Mouse (Mus musculus) midbrain, embryonic 10.5 days (tissue): ENCODE results near the gene Ankzf1. TPM values are rescaled to one million over a fixed set of nuclear protein-coding genes. Genes with fewer than 3 reads are reported as not detected.
"Not testable (repeated sequence)": the region's sequence is repeated elsewhere in the genome, so short reads cannot be mapped to it uniquely, and the experiment has no call there.

ENCODE experiments used
- DNase-seq: peaks from one replicate; pipeline ENCODE4 v3.0.0-alpha.2; 2017; ENCODE audit warnings: low spot score
- H3K27ac ChIP-seq: fragments of 300-500 bp; sonication (generic); replicated peaks from 2 replicates; pipeline ENCODE4 v1.5.1; 2016; ENCODE audit warnings: mild to moderate bottlenecking
- H3K27me3 ChIP-seq: fragments of 300-500 bp; sonication (generic); 2 replicates; pipeline ENCODE4 v1.6.1; 2016; ENCODE audit warnings: low read depth, mild to moderate bottlenecking; ENCODE audit not compliant: poor library complexity, severe bottlenecking
- H3K36me3 ChIP-seq: fragments of 300-500 bp; sonication (generic); 2 replicates; pipeline ENCODE4 v1.6.1; 2016; ENCODE audit warnings: mild to moderate bottlenecking, moderate library complexity
- H3K4me1 ChIP-seq: fragments of 300-500 bp; sonication (generic); 2 replicates; pipeline ENCODE4 v1.6.1; 2016
- H3K4me3 ChIP-seq: fragments of 300-500 bp; sonication (generic); 2 replicates; pipeline ENCODE4 v1.5.1; 2016; ENCODE audit warnings: mild to moderate bottlenecking, moderate library complexity
- H3K9me3 ChIP-seq: fragments of 300-500 bp; sonication (generic); replicated peaks from 2 replicates; pipeline ENCODE4 v1.6.1; 2016; ENCODE audit warnings: mild to moderate bottlenecking
- WGBS: fragments of 180-500 bp; shearing (Covaris S2); methylation state at CpG from one replicate; pipeline ENCODE4 v1.1.7; 2016; 5-methylcytosine and 5-hydroxymethylcytosine counted together
- polyA plus RNA-seq: library from polyadenylated mRNA; unstranded; fragments of >200 nt; fragmentation: Nextera tagmentation; extraction: Ambion mirVana; gene quantifications from 2 replicates; pipeline ENCODE4 v1.2.1, GENCODE M21; 2016

Ankzf1 gene
- polyA plus RNA-seq, 1 experiment from 2014 or later: 22.9 TPM

GRCm38 (mm10) chr1:75219078-75219477 is 27.1 kb downstream of the Ankzf1 start:
- Histone ChIP-seq H3K27ac (0 out of 2 replicates have a peak overlapping the region, but pooled peaks have one; percentile 9), H3K27me3 (peaks cover 79% of the 10 kb centered on the region), H3K4me1 (peaks cover 22% of the 10 kb centered on the region), H3K4me3 (peak overlapping the region; percentile 66), H3K36me3 (peaks cover 20% of the 10 kb centered on the region), H3K9me3 (no peaks in the 10 kb centered on the region)
- DNase-seq: peak; percentile 64
- WGBS: 0% methylated on average over 24 of the region's 24 CpGs

- peaks cover 79% of the 10 kb centered on the region for H3K27me3 ChIP-seq
Measured at GRCm38 (mm10) chr1:75219531-75219930, 27.6 kb downstream of the Ankzf1 start, which contains the start of gene Tuba4a. Gene Tuba4a, minus strand, starts transcription at chr1:75219865.

GRCm38 (mm10) chr1:75221538-75221937 is 29.6 kb downstream of the Ankzf1 start:
- no peak for DNase-seq
- Histone ChIP-seq H3K4me3 (no peak overlapping the region), H3K36me3 (no peaks in the 10 kb centered on the region), H3K9me3 (no peaks in the 10 kb centered on the region), H3K27me3 (peaks cover 65% of the 10 kb centered on the region), H3K4me1 (peaks cover 22% of the 10 kb centered on the region), H3K27ac (no peak overlapping the region)
- 77% methylated on average over 3 of the region's 3 CpGs for WGBS

More at GRCm38 (mm10) chr1:75219531-75219930, 27.6 kb downstream of the Ankzf1 start, which contains the start of gene Tuba4a:
- Histone ChIP-seq H3K4me1 (peaks cover 22% of the 10 kb centered on the region), H3K27ac (0 out of 2 replicates have a peak within 1 kb of the TSS, but pooled peaks have one; percentile 17), H3K9me3 (no peaks in the 10 kb centered on the region), H3K4me3 (peak within 1 kb of the TSS; percentile 66), H3K36me3 (peaks cover 15% of the 10 kb centered on the region)
- peak; percentile 56 for DNase-seq
- 2% methylated on average over 34 of the region's 34 CpGs for WGBS

DNA sequence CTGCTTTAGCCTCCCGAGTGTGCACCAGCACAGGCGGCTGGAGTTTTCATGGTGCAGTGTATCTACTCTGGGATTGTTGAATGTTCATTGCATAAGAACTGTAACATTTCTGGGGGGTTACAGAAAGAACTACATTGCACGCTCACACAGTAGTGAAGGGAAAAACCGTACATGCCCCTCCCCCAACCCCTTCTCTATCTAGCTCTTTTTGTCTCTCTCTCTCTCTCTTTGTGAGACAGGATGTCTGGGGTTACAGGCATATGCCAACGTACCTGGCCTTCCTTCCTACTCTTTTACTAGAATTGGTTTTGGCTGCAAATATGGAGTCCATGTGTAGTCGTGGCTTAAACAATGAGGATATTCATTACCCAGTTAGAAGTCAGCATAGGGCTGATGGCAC is 31.0 kb downstream of the Ankzf1 start:
- WGBS: 85% methylated on average over 6 of the region's 6 CpGs

DNA sequence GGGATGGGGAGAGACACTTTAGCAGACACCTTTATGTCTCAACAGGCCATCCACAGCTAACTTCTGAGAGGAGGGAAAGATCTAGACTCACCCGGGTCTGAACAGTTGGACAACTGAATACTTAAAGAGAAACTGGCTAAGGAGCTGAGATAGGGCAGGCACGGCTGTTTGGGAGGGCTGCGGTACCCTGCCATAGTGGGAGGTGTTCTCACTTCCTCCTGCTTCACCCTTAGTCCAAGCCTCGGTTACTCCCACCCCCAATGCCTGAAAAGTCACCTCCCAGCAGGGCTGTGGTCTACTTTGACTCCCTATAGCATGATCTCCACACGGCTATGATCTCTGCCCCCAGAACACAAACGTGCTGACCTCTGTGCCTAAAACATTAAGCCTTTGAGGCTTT is 31.6 kb downstream of the Ankzf1 start:
- H3K36me3 ChIP-seq: no peaks in the 10 kb centered on the region
- peaks cover 45% of the 10 kb centered on the region for H3K27me3 ChIP-seq
- H3K4me1 ChIP-seq: peaks cover 15% of the 10 kb centered on the region
- no peak for DNase-seq
- H3K27ac ChIP-seq: no peak overlapping the region
- 75% methylated on average over 6 of the region's 6 CpGs for WGBS
- H3K9me3 ChIP-seq: no peaks in the 10 kb centered on the region
- no peak overlapping the region for H3K4me3 ChIP-seq

More for the DNA sequence above, 31.0 kb downstream of the Ankzf1 start:
- no peak for DNase-seq
- no peak overlapping the region for H3K4me3 ChIP-seq
- H3K4me1 ChIP-seq: peaks cover 21% of the 10 kb centered on the region
- H3K27ac ChIP-seq: no peak overlapping the region
- no peaks in the 10 kb centered on the region for H3K36me3 ChIP-seq
- H3K9me3 ChIP-seq: no peaks in the 10 kb centered on the region
- peaks cover 52% of the 10 kb centered on the region for H3K27me3 ChIP-seq

- 71% methylated on average over 3 of the region's 3 CpGs for WGBS
- no peak overlapping the region for H3K4me3 ChIP-seq
- no peak for DNase-seq
- H3K9me3 ChIP-seq: no peaks in the 10 kb centered on the region
- no peak overlapping the region for H3K27ac ChIP-seq
- H3K4me1 ChIP-seq: no peaks in the 10 kb centered on the region
- no peaks in the 10 kb centered on the region for H3K36me3 ChIP-seq
- peaks cover 30% of the 10 kb centered on the region for H3K27me3 ChIP-seq
Measured at GRCm38 (mm10) chr1:75225473-75225872, 33.5 kb downstream of the Ankzf1 start.

- WGBS: 75% methylated on average over 2 of the region's 2 CpGs
- no peaks in the 10 kb centered on the region for H3K4me1 ChIP-seq
- no peak overlapping the region for H3K27ac ChIP-seq
- H3K36me3 ChIP-seq: no peaks in the 10 kb centered on the region
- H3K9me3 ChIP-seq: no peaks in the 10 kb centered on the region
- DNase-seq: no peak
- H3K27me3 ChIP-seq: peaks cover 24% of the 10 kb centered on the region
- H3K4me3 ChIP-seq: no peak overlapping the region
Measured at GRCm38 (mm10) chr1:75226138-75226537, 34.2 kb downstream of the Ankzf1 start.

- no peak for DNase-seq
- H3K27ac ChIP-seq: no peak overlapping the region
- WGBS: 80% methylated on average over 1 of the region's 1 CpGs
- H3K36me3 ChIP-seq: no peaks in the 10 kb centered on the region
- H3K9me3 ChIP-seq: no peaks in the 10 kb centered on the region
- H3K27me3 ChIP-seq: peaks cover 13% of the 10 kb centered on the region
- H3K4me1 ChIP-seq: no peaks in the 10 kb centered on the region
- H3K4me3 ChIP-seq: no peak overlapping the region
Measured at GRCm38 (mm10) chr1:75227653-75228052, 35.7 kb downstream of the Ankzf1 start.

- no peak overlapping the region for H3K4me3 ChIP-seq
- no peak for DNase-seq
- no peaks in the 10 kb centered on the region for H3K4me1 ChIP-seq
- no peaks in the 10 kb centered on the region for H3K9me3 ChIP-seq
- H3K36me3 ChIP-seq: no peaks in the 10 kb centered on the region
- H3K27ac ChIP-seq: no peak overlapping the region
- WGBS: 78% methylated on average over 4 of the region's 4 CpGs
- peaks cover 13% of the 10 kb centered on the region; the same call in 1 of the 2 replicates for H3K27me3 ChIP-seq
Measured at GRCm38 (mm10) chr1:75229158-75229557, 37.2 kb downstream of the Ankzf1 start.

DNA sequence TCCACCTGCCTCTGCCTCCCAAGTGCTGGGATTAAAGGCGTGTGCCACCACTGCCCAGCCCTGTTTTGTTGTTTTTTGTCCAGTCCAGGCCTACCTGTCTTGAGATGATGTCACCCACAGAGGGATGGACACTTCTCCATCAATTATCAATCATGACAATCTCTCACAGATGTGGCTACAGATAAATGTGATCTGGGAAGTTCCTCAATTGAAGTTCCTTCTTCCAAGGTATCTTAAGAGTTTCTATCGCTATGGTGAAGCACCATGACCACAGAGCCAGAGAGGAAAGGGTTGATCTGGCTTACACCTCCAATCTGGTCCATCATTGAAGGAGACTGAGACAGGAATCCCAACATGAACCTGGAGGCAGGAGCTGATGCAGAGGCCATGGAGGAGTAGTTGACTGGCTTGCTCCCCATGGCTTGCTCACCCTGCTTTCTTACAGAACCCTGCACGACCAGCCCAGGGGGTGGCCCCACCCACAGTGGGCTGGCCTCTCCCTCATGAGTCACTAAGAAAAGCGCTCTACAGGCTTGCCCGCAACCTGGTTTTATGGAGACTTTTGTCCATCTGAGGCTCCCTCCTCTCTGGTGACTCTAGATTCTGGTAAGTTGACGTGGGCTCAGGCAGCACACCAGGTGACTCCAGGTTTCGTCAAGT is 38.5 kb downstream of the Ankzf1 start:
- Histone ChIP-seq H3K36me3 (no peaks in the 10 kb centered on the region), H3K9me3 (no peaks in the 10 kb centered on the region), H3K4me3 (no peak overlapping the region), H3K27ac (no peak overlapping the region), H3K27me3 (peaks cover 21% of the 10 kb centered on the region; the same call in 1 of the 2 replicates), H3K4me1 (0 out of 2 replicates have a peak, but pooled peaks cover 5% of the 10 kb centered on the region)
- 73% methylated on average over 7 of the region's 7 CpGs for WGBS
- DNase-seq: no peak

DNA sequence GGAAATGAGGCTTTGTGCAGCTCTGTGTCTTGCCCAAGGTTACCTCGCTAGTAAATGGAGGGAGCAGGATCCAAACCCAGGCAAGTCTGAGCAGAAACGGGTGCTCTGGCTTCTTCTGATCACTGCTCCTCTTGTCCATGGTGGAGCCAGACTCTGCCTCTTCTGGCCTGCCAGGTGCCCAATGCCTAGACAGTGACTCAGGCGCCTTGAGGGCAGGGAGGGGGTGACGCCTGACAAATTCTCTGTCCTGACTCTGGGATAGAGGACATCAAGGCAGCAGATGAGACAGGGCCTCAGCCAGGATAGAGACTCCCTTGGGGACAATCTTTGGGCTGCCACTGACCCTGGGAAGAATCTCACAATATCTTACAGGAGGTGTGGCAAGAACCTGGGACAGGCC is 39.3 kb downstream of the Ankzf1 start:
- H3K27me3 ChIP-seq: peaks cover 22% of the 10 kb centered on the region; the same call in 1 of the 2 replicates
- no peaks in the 10 kb centered on the region for H3K9me3 ChIP-seq
- no peak overlapping the region for H3K27ac ChIP-seq
- DNase-seq: no peak
- H3K36me3 ChIP-seq: no peaks in the 10 kb centered on the region
- peaks cover 11% of the 10 kb centered on the region for H3K4me1 ChIP-seq
- H3K4me3 ChIP-seq: no peak overlapping the region
- WGBS: 70% methylated on average over 4 of the region's 4 CpGs

GRCm38 (mm10) chr1:75231664-75232152 is 39.8 kb downstream of the Ankzf1 start, which contains the start of gene A630095N17Rik:
Gene A630095N17Rik, minus strand, starts transcription at chr1:75232102.
- DNase-seq: no peak
- peaks cover 22% of the 10 kb centered on the region; the same call in 1 of the 2 replicates for H3K27me3 ChIP-seq
- whole genome bisulfite sequencing: 75% methylated on average over 5 of the region's 5 CpGs
- no peak within 1 kb of the TSS for H3K4me3 ChIP-seq
- H3K4me1 ChIP-seq: peaks cover 16% of the 10 kb centered on the region
- H3K36me3 ChIP-seq: no peaks in the 10 kb centered on the region
- no peaks in the 10 kb centered on the region for H3K9me3 ChIP-seq
- H3K27ac ChIP-seq: no peak within 1 kb of the TSS

DNA sequence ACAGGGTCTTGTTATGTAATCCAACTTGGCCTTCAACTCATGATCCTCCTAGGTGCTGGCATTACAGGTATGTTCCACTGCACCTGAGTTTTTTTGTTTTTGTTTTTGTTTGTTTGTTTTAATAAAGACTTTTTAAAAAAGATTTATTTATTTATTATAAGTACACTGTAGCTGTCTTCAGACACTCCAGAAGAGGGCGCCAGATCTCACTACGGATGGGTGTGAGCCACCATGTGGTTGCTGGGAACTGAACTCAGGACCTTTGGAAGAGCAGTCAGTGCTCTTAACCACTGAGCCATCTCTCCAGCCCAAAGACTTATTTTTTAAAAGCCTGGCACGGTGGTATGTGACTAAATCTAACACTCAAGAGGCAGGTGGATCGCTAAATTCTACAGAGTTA is 40.5 kb downstream of the Ankzf1 start:
- Histone ChIP-seq H3K27me3 (peaks cover 22% of the 10 kb centered on the region; the same call in 1 of the 2 replicates), H3K4me1 (peaks cover 24% of the 10 kb centered on the region)
- not testable (repeated sequence) for DNase-seq, H3K36me3 ChIP-seq, H3K4me3 ChIP-seq, H3K27ac ChIP-seq, H3K9me3 ChIP-seq
- WGBS: 69% methylated on average over 4 of the region's 4 CpGs
